Mouse (Mus musculus): ENCODE data around the gene Nos3.

Gene Nos3

GRCm38 (mm10) chr5:24433993-24434392 lies 69.4 kb downstream of the Nos3 start:
- DNase-seq: no peak

All from cerebellum, adult 11 months (tissue).